Mouse (Mus musculus) forebrain, embryonic 15.5 days (tissue): ENCODE data around the gene March1. TPM values are rescaled to one million over a fixed set of nuclear protein-coding genes. Genes with fewer than 3 reads are reported as not detected.

ENCODE experiments used
- ATAC-seq: fragments of 200-750 bp; cut with Nextera tagmentation; replicated peaks from 2 replicates; pipeline ENCODE4 v1.8.0; 2017; ENCODE audit warnings: mild to moderate bottlenecking, moderate TSS enrichment, moderate library complexity
- H3K27ac ChIP-seq: fragments of 300-500 bp; sonication (generic); replicated peaks from 2 replicates; pipeline ENCODE4 v1.5.1; 2015; ENCODE audit warnings: mild to moderate bottlenecking, inconsistent platforms
- H3K27me3 ChIP-seq: fragments of 300-500 bp; sonication (generic); 2 replicates; pipeline ENCODE4 v1.6.1; 2015; ENCODE audit warnings: inconsistent platforms
- H3K36me3 ChIP-seq: fragments of 300-500 bp; sonication (generic); 2 replicates; pipeline ENCODE4 v1.6.1; 2015; ENCODE audit warnings: mild to moderate bottlenecking, inconsistent platforms
- H3K4me1 ChIP-seq: fragments of 300-500 bp; sonication (generic); 2 replicates; pipeline ENCODE4 v1.6.1; 2015; ENCODE audit warnings: inconsistent platforms
- H3K4me2 ChIP-seq: fragments of 300-500 bp; sonication (generic); replicated peaks from 2 replicates; pipeline ENCODE4 v1.6.1; 2015; ENCODE audit warnings: mild to moderate bottlenecking, inconsistent platforms
- H3K4me3 ChIP-seq: fragments of 300-500 bp; sonication (generic); 2 replicates; pipeline ENCODE4 v1.5.1; 2015; ENCODE audit warnings: mild to moderate bottlenecking, inconsistent platforms
- H3K9ac ChIP-seq: fragments of 300-500 bp; sonication (generic); replicated peaks from 2 replicates; pipeline ENCODE4 v1.6.1; 2015; ENCODE audit warnings: mild to moderate bottlenecking, inconsistent platforms
- H3K9me3 ChIP-seq: fragments of 300-500 bp; sonication (generic); 2 replicates; pipeline ENCODE4 v1.6.1; 2016; ENCODE audit warnings: inconsistent platforms
- WGBS: fragments of 180-500 bp; shearing (Covaris S2); methylation state at CpG from one replicate; pipeline ENCODE4 v1.1.7; 2015; ENCODE audit warnings: mixed read lengths; 5-methylcytosine and 5-hydroxymethylcytosine counted together
- polyA plus RNA-seq: library from polyadenylated mRNA; unstranded; fragments of >200 nt; fragmentation: Nextera tagmentation; extraction: Ambion mirVana; gene quantifications from 2 replicates; pipeline ENCODE4 v1.2.1, GENCODE M21; 2015

March1 gene
- polyA plus RNA-seq, 1 experiment from 2014 or later: 25.4 TPM

- H3K36me3 ChIP-seq: no peaks in the 10 kb centered on the region
- WGBS: 75% methylated on average over 5 of the region's 5 CpGs
Measured at GRCm38 (mm10) chr8:65781156-65781555, 163.5 kb downstream of the March1 start.

GRCm38 (mm10) chr8:65812971-65813370 lies 195.3 kb downstream of the March1 start:
- Histone ChIP-seq H3K4me2 (no peak overlapping the region), H3K9ac (no peak overlapping the region), H3K4me3 (no peak overlapping the region), H3K9me3 (no peaks in the 10 kb centered on the region), H3K27me3 (no peaks in the 10 kb centered on the region), H3K4me1 (no peaks in the 10 kb centered on the region), H3K27ac (no peak overlapping the region), H3K36me3 (no peaks in the 10 kb centered on the region)
- ATAC-seq: no peak
- WGBS: 92% methylated on average over 2 of the region's 2 CpGs

More at GRCm38 (mm10) chr8:65781156-65781555, 163.5 kb downstream of the March1 start:
- H3K9me3 ChIP-seq: no peaks in the 10 kb centered on the region
- H3K27me3 ChIP-seq: no peaks in the 10 kb centered on the region
- H3K27ac ChIP-seq: no peak overlapping the region
- no peaks in the 10 kb centered on the region for H3K4me1 ChIP-seq
- no peak overlapping the region for H3K4me2 ChIP-seq
- no peak overlapping the region for H3K9ac ChIP-seq
- H3K4me3 ChIP-seq: no peak overlapping the region
- ATAC-seq: no peak

- no peaks in the 10 kb centered on the region; the same call in 1 of the 2 replicates for H3K9me3 ChIP-seq
- H3K4me2 ChIP-seq: no peak overlapping the region
- peak overlapping the region; percentile 53 for H3K27ac ChIP-seq
- no peak overlapping the region for H3K4me3 ChIP-seq
- H3K9ac ChIP-seq: no peak overlapping the region
- WGBS: 34% methylated on average over 3 of the region's 3 CpGs
- ATAC-seq: peak; percentile 97
- H3K36me3 ChIP-seq: no peaks in the 10 kb centered on the region
- peaks cover 6% of the 10 kb centered on the region; the same call in 1 of the 2 replicates for H3K4me1 ChIP-seq
- no peaks in the 10 kb centered on the region for H3K27me3 ChIP-seq
Measured at GRCm38 (mm10) chr8:65922294-65923019, 304.8 kb downstream of the March1 start.

GRCm38 (mm10) chr8:65956948-65957347 lies 339.2 kb downstream of the March1 start:
- no peaks in the 10 kb centered on the region for H3K9me3 ChIP-seq
- H3K36me3 ChIP-seq: no peaks in the 10 kb centered on the region
- no peak overlapping the region for H3K4me2 ChIP-seq
- H3K27me3 ChIP-seq: no peaks in the 10 kb centered on the region
- H3K4me3 ChIP-seq: no peak overlapping the region
- 3% methylated on average over 5 of the region's 5 CpGs for WGBS
- 0 out of 2 replicates have a peak, but pooled peaks cover 3% of the 10 kb centered on the region for H3K4me1 ChIP-seq
- H3K27ac ChIP-seq: no peak overlapping the region
- no peak overlapping the region for H3K9ac ChIP-seq
- no peak for ATAC-seq

GRCm38 (mm10) chr8:65957492-65957891 lies 339.8 kb downstream of the March1 start:
- Histone ChIP-seq H3K4me2 (no peak overlapping the region), H3K4me1 (0 out of 2 replicates have a peak, but pooled peaks cover 3% of the 10 kb centered on the region), H3K27ac (no peak overlapping the region), H3K36me3 (no peaks in the 10 kb centered on the region), H3K27me3 (no peaks in the 10 kb centered on the region), H3K4me3 (no peak overlapping the region), H3K9ac (no peak overlapping the region), H3K9me3 (no peaks in the 10 kb centered on the region)
- no peak for ATAC-seq

- Histone ChIP-seq H3K27me3 (no peaks in the 10 kb centered on the region), H3K4me2 (peak overlapping the region; percentile 22), H3K36me3 (no peaks in the 10 kb centered on the region), H3K9ac (no peak overlapping the region), H3K9me3 (no peaks in the 10 kb centered on the region), H3K4me3 (no peak overlapping the region), H3K4me1 (peaks cover 4% of the 10 kb centered on the region; the same call in 1 of the 2 replicates), H3K27ac (no peak overlapping the region)
- WGBS: 3% methylated on average over 10 of the region's 10 CpGs
- peak; percentile 83 for ATAC-seq
Measured at GRCm38 (mm10) chr8:65966502-65967222, 349.0 kb downstream of the March1 start.

- 43% methylated on average over 8 of the region's 8 CpGs for WGBS
- Histone ChIP-seq H3K4me2 (no peak overlapping the region), H3K27me3 (no peaks in the 10 kb centered on the region), H3K4me3 (no peak overlapping the region), H3K9me3 (no peaks in the 10 kb centered on the region), H3K9ac (no peak overlapping the region), H3K4me1 (peaks cover 4% of the 10 kb centered on the region; the same call in 1 of the 2 replicates), H3K36me3 (no peaks in the 10 kb centered on the region), H3K27ac (no peak overlapping the region)
- no peak; the same call in 1 of the 2 replicates for ATAC-seq
Measured at GRCm38 (mm10) chr8:65967223-65967778, 349.6 kb downstream of the March1 start.

- Histone ChIP-seq H3K4me2 (no peak overlapping the region), H3K4me1 (no peaks in the 10 kb centered on the region), H3K27me3 (no peaks in the 10 kb centered on the region), H3K36me3 (no peaks in the 10 kb centered on the region), H3K9ac (no peak overlapping the region), H3K27ac (no peak overlapping the region), H3K9me3 (no peaks in the 10 kb centered on the region), H3K4me3 (no peak overlapping the region)
- 62% methylated on average over 5 of the region's 5 CpGs for WGBS
- ATAC-seq: no peak
Measured at GRCm38 (mm10) chr8:65976905-65977304, 359.2 kb downstream of the March1 start.

- H3K4me2 ChIP-seq: no peak overlapping the region
- no peak overlapping the region for H3K4me3 ChIP-seq
- no peaks in the 10 kb centered on the region for H3K4me1 ChIP-seq
- H3K9me3 ChIP-seq: no peaks in the 10 kb centered on the region
- H3K27me3 ChIP-seq: no peaks in the 10 kb centered on the region
- no peak overlapping the region for H3K9ac ChIP-seq
- no peaks in the 10 kb centered on the region for H3K36me3 ChIP-seq
- WGBS: 90% methylated on average over 2 of the region's 2 CpGs
- no peak for ATAC-seq
- no peak overlapping the region for H3K27ac ChIP-seq
Measured at GRCm38 (mm10) chr8:65982039-65982438, 364.3 kb downstream of the March1 start.

GRCm38 (mm10) chr8:65987665-65988064 lies 370.0 kb downstream of the March1 start:
- WGBS: 86% methylated on average over 1 of the region's 1 CpGs
- no peaks in the 10 kb centered on the region for H3K4me1 ChIP-seq
- H3K36me3 ChIP-seq: no peaks in the 10 kb centered on the region
- H3K9ac ChIP-seq: no peak overlapping the region
- no peak overlapping the region for H3K4me3 ChIP-seq
- H3K27me3 ChIP-seq: no peaks in the 10 kb centered on the region
- no peak for ATAC-seq
- H3K4me2 ChIP-seq: no peak overlapping the region
- H3K27ac ChIP-seq: no peak overlapping the region
- H3K9me3 ChIP-seq: no peaks in the 10 kb centered on the region

- Histone ChIP-seq H3K4me2 (no peak overlapping the region), H3K4me3 (no peak overlapping the region), H3K27me3 (no peaks in the 10 kb centered on the region), H3K9ac (no peak overlapping the region), H3K4me1 (no peaks in the 10 kb centered on the region), H3K9me3 (no peaks in the 10 kb centered on the region), H3K36me3 (no peaks in the 10 kb centered on the region), H3K27ac (no peak overlapping the region)
- 88% methylated on average over 2 of the region's 2 CpGs for WGBS
- no peak for ATAC-seq
Measured at GRCm38 (mm10) chr8:66022815-66023214, 405.1 kb downstream of the March1 start.

- Histone ChIP-seq H3K4me3 (no peak overlapping the region), H3K27ac (no peak overlapping the region), H3K9ac (no peak overlapping the region), H3K27me3 (no peaks in the 10 kb centered on the region), H3K4me1 (no peaks in the 10 kb centered on the region), H3K36me3 (no peaks in the 10 kb centered on the region), H3K9me3 (no peaks in the 10 kb centered on the region), H3K4me2 (no peak overlapping the region)
- WGBS: 33% methylated on average over 3 of the region's 3 CpGs
- peak; percentile 60; the same call in 1 of the 2 replicates for ATAC-seq
Measured at GRCm38 (mm10) chr8:66033651-66034050, 416.0 kb downstream of the March1 start.
